Mouse (Mus musculus) ES-Bruce4 (cell line): ENCODE results near the gene Msrb3.

Experiments
- CTCF ChIP-seq: IDR thresholded peaks from one replicate; pipeline ENCODE4 v1.8.1; 2011; ENCODE audit warnings: low read depth, low read length
- POLR2A ChIP-seq: IDR thresholded peaks from one replicate; pipeline ENCODE4 v1.8.1; 2011; ENCODE audit warnings: low read length; ENCODE audit not compliant: insufficient read depth

DNA sequence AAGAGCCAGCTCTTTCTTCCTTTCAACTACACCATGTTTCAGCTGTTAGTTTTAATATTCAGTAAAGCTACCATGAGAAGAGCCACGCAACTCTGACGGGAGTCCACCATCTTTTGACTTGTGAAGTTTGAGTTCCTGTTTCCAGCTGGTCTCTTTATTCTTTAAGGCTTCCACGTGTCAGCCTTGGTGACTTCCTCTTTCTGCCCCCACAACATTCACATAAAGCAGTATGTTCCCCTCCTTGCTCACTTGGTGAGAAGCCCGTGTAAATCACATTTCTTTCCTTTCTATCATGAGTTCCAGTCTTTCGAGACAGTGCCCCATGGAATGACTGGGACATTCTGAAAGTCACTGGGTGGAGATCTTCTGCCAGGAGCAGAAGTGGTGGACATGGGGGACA is 83.6 kb downstream of the Msrb3 start:
- TF ChIP-seq POLR2A (no peak), CTCF (no peak)
